Mouse (Mus musculus): ENCODE results near the gene 9930021J03Rik. TPM values are rescaled to one million over a fixed set of nuclear protein-coding genes. Genes with fewer than 3 reads are reported as not detected.
A peak's percentile ranks its signal among the peaks of the same experiment; 100 is the strongest.

9930021J03Rik gene
- total RNA-seq, 2 experiments from 2014 or later: 40.6 to 40.8 TPM

GRCm38 (mm10) chr19:29810022-29810421 is 4.2 kb upstream of the 9930021J03Rik start:
- no peak for DNase-seq (ENCODE audit: low spot score in 2 of 2)

- DNase-seq (ENCODE audit: low spot score in 2 of 2): peak in 1 of 2 experiments; percentile 42
These were observed 480 bp downstream of the 9930021J03Rik start for GRCm38 (mm10) chr19:29805101-29805916.

- no peak for DNase-seq (ENCODE audit: low spot score in 2 of 2)
These were observed 1.8 kb downstream of the 9930021J03Rik start for GRCm38 (mm10) chr19:29803946-29804345.

- no peak for DNase-seq (ENCODE audit: low spot score in 2 of 2)
These were observed 8.4 kb downstream of the 9930021J03Rik start for GRCm38 (mm10) chr19:29797371-29797770.

- DNase-seq (ENCODE audit: low spot score in 2 of 2): no peak
These were observed 17.8 kb downstream of the 9930021J03Rik start for GRCm38 (mm10) chr19:29787997-29788396.

- DNase-seq (ENCODE audit: low spot score in 2 of 2): no peak
These were observed 22.9 kb downstream of the 9930021J03Rik start for GRCm38 (mm10) chr19:29782914-29783313.

- no peak for DNase-seq (ENCODE audit: low spot score in 2 of 2)
These were observed 51.9 kb downstream of the 9930021J03Rik start for GRCm38 (mm10) chr19:29753939-29754338.

GRCm38 (mm10) chr19:29750994-29751393 is 54.8 kb downstream of the 9930021J03Rik start:
- no peak for DNase-seq (ENCODE audit: low spot score in 2 of 2)

- no peak for DNase-seq (ENCODE audit: low spot score in 2 of 2)
These were observed 62.3 kb downstream of the 9930021J03Rik start for GRCm38 (mm10) chr19:29743531-29743930.

GRCm38 (mm10) chr19:29740661-29741060 is 65.1 kb downstream of the 9930021J03Rik start:
- no peak for DNase-seq (ENCODE audit: low spot score in 2 of 2)

- no peak for DNase-seq (ENCODE audit: low spot score in 2 of 2)
These were observed 66.2 kb downstream of the 9930021J03Rik start for GRCm38 (mm10) chr19:29739608-29740007.

- DNase-seq (ENCODE audit: low spot score in 2 of 2): no peak
These were observed 70.4 kb downstream of the 9930021J03Rik start for GRCm38 (mm10) chr19:29735421-29735820.

GRCm38 (mm10) chr19:29718476-29718875 is 87.3 kb downstream of the 9930021J03Rik start:
- no peak for DNase-seq (ENCODE audit: low spot score in 2 of 2)

- DNase-seq (ENCODE audit: low spot score in 2 of 2): no peak
These were observed 87.9 kb downstream of the 9930021J03Rik start for GRCm38 (mm10) chr19:29717854-29718253.

GRCm38 (mm10) chr19:29713451-29713850 is 92.3 kb downstream of the 9930021J03Rik start:
- no peak for DNase-seq (ENCODE audit: low spot score in 2 of 2)

GRCm38 (mm10) chr19:29709461-29709860 is 96.3 kb downstream of the 9930021J03Rik start:
- no peak for DNase-seq (ENCODE audit: low spot score in 2 of 2)

GRCm38 (mm10) chr19:29708461-29708860 is 97.3 kb downstream of the 9930021J03Rik start:
- no peak for DNase-seq (ENCODE audit: low spot score in 2 of 2)

- no peak for DNase-seq (ENCODE audit: low spot score in 2 of 2)
These were observed 97.8 kb downstream of the 9930021J03Rik start for GRCm38 (mm10) chr19:29708003-29708402.

- no peak for DNase-seq (ENCODE audit: low spot score in 2 of 2)
These were observed 98.4 kb downstream of the 9930021J03Rik start for GRCm38 (mm10) chr19:29707314-29707898.

GRCm38 (mm10) chr19:29704436-29704835 is 101.4 kb downstream of the 9930021J03Rik start:
- no peak for DNase-seq (ENCODE audit: low spot score in 2 of 2)

GRCm38 (mm10) chr19:29701707-29702106 is 104.1 kb downstream of the 9930021J03Rik start:
- DNase-seq (ENCODE audit: low spot score in 2 of 2): no peak

- no peak for DNase-seq (ENCODE audit: low spot score in 2 of 2)
These were observed 108.4 kb downstream of the 9930021J03Rik start, which contains the start of gene Mlana for GRCm38 (mm10) chr19:29697245-29697874. TSS of gene Mlana (plus strand) at chr19:29697824.

Measured in layer of hippocampus, adult 18-20 months (tissue).